Mouse (Mus musculus) regulatory T cell (primary cell): ENCODE data around the gene Fgf8.

Experiments used
- in situ Hi-C: fragments of 300-600 bp; cut with MboI, MseI; formaldehyde crosslinking; loops from one replicate; pipeline ENCODE4 v1.15.1; 2025; ENCODE audit warnings: high pct_unique_total_duplicates

Fgf8 gene

DNA sequence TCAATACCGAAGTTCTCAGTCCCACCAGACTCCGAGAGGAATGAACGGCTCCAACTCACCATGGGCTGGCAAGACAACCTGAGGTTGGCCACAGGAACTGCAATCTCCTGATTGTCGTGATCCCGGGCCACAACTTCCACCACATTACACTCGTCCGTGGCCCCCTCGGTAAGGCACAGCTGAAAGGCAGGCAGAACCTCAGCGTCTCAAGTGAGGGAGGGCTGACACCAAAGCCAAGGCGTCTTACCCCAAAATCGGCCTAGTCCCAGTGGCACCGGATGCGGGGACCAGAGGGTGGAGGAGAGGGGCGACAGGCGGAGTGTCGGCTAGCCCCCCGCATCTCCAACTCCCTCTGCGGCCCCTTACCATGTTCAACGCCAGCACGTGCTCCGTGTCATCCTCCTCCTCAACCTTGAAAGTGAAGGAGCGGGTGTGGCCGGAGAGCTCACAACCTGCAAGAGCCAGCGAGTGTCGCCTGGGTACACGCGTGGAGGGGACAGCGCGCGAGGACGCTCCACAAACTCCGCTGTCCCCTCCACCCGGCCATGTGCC lies 6.1 kb upstream of the Fgf8 start:
- in situ Hi-C loops: loop anchor here (5.0 kb wide), 1 partner anchor 176 kb away; no protein-coding TSS in a partner anchor

DNA sequence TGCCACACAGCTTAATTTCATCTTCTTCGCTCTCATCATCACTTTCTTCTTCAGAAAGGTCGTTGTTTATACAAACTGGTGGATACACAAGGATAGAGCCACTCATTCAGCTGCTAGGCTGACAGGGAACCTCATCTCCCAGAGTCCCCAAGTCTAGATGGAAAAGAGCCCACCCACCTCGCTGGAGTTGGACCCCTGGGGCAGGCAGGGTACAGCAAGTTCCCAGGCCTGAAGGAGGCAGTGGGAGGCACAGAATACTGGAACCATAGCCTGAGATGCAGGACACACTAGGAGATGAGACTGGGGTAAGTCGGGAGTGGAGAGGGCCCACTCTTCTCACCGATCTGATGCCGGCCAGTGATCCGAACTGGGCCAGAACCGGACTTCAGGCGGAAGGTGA lies 5.5 kb upstream of the Fgf8 start:
- in situ Hi-C loops: loop anchor here (5.0 kb wide), 1 partner anchor 176 kb away; no protein-coding TSS in a partner anchor

DNA sequence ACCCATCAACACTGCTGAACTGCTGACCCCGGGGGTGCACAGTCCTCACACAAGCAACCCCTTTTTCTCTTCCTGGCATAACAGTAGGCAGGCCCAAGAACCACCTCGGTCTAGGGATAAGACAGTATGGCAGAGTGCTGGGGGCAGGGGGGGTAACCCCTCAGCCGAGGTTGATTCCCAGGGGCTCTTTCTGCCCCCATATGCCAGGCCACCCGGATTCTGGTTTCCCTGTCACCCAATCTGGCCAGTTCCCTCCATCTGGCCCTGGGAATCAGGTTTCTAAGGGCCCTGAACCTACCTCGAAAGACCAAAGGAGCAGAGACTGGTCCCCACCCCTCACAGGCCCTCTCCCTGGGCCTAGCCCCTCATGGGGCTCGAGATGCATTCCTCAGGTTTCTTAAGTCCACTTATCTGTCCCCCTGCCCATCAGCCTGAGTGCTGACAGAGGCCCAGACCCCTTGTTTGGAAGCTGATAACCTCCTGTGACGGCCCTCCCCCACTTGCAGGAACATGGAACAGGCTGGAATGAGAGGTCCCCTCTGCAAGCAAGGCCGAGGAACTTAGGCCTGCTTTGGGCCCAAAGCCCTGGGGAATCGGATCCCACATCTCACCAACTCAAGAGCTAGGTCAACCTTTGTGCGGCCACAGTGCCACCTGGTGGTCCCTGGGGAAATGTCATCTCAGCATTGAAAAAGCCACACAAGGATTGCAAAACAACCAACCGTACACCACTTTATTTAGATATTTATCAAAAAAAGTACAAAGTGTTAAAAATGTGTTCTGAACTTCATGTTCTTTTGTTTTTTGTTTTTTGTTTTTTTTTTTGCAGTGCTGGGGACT lies 4.5 kb upstream of the Fgf8 start:
- in situ Hi-C loops: loop anchor here (5.0 kb wide), 1 partner anchor 175 kb away; no protein-coding TSS in a partner anchor

DNA sequence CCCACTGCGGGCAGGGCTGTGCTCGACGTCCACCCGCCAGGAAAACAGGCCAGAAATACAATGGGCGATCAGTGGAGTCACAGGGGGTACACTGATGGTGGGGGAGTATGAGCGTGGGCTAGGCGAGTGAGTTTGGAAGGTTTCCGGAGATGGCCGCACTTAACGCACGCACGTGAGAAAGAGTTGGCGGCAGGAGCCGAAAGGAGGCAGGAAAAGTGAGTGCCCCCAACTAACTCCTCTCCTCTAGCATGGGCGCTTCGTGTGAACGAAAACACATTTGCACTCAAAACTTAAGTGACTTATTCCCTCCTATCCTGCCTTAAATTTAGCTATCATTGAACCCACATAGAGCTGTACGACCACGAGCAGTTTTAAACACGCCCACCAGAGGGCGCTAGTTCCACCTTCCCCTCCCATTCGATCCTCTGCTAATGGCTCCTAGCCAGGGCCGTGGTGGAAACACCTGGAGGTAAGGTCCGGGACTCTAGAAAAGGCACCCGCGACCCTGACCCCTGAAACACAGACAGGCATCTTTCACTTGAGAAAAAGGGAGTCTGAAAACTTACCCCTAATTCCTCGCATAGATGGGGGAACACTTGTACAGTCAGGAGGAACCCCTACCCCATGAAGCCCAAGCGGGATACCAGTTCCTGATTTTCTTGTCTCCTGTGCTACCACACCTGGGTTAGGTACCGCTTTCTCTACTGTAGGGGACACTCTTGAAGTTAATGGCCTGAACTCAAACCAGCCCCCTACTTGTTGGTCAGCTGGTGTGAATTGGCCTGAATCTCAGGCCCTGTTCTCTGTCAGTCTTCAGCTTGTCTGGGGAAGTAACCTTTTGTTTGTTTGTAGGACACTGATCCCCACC lies 3.7 kb upstream of the Fgf8 start:
- in situ Hi-C loops: loop anchor here (5.0 kb wide), 1 partner anchor 174 kb away; no protein-coding TSS in a partner anchor

DNA sequence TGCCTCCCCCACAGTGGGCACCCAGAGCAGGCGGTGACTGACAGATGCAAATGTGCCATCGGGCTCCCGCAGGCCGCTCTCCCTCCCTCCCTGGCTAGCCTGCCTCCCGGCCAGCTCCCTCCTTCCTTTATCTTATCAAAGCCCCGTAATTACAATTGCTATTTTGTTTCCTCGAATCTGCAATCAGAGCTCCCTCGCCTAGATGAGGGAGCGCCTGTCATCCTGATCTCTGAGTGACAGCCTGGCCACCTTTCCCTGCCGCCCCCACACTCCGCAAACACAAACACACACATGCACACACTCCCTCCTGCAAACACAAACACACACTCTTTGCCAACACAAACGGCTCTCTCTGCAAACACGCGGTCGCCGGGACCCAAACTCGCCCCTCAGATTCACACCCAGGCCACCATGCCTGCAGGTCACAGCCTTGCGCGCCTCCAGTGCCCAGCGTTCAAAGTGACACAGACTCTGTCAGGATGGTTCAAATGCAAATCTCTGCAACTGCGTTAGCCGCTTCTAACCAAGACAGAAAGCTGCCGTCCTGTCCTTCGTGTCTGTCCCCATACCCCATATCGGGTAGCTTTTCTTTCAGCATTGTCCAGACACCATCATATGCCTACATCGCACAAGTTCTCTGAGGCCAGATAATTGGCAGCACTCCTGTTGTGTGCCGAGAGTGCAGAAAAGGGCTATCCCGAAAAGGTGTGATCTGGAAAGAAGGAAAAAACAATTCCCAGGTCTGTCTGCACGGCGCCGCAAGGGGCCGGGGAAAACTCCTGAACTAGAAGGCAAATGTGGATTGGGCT lies 2.8 kb upstream of the Fgf8 start:
- in situ Hi-C loops: loop anchor here (5.0 kb wide), 1 partner anchor 173 kb away; no protein-coding TSS in a partner anchor

DNA sequence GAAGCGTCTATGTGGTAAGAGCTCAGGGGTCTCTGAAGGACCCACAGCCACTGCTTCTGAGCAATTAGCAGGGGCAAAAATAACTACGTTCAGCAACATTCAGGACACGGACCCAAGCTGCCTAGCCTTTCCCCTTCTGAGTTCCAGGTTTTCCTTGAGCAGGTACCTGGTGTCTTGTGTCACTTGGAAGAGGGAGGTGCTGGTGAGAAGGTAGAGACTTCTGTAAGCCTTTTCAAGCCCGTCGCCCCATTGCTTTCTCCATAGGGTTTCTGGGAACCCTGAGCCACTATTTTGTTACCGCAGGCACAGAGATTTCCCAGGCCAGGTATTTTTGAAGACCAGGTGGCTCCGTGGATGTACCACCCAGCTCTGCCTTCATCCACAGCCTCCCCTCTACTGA lies 904 bp upstream of the Fgf8 start:
- in situ Hi-C loops: no loop called here

DNA sequence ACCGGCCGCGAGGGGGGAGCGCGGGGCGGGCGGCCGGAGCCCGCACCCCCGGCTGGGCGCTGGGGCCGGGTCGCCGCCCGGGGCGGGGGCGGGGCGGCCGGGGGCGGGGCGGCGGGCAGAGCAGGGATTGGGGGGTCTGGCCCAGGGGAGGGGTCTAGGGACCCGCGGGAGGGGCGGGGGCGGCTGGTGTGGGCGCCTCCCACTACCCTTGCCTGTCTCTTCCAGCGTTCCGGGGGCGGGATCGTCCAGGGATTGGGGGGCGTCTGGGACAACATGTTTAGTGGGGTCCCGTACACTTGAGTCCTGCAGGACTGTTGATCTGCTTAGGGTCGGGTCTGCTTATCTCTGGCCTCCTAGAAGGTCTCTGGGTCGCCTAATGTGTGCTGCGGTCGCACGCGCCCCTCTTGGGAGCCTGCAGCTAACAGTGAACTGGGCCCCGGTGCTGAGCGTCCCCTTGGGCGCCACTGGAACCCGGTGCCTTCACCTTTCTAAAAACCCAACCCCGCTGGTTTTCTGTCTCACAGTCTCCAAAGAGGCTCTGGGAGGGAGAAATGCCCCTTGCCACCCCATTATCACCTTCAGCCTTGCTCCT lies 365 bp upstream of the Fgf8 start:
- in situ Hi-C loops: no loop called here

DNA sequence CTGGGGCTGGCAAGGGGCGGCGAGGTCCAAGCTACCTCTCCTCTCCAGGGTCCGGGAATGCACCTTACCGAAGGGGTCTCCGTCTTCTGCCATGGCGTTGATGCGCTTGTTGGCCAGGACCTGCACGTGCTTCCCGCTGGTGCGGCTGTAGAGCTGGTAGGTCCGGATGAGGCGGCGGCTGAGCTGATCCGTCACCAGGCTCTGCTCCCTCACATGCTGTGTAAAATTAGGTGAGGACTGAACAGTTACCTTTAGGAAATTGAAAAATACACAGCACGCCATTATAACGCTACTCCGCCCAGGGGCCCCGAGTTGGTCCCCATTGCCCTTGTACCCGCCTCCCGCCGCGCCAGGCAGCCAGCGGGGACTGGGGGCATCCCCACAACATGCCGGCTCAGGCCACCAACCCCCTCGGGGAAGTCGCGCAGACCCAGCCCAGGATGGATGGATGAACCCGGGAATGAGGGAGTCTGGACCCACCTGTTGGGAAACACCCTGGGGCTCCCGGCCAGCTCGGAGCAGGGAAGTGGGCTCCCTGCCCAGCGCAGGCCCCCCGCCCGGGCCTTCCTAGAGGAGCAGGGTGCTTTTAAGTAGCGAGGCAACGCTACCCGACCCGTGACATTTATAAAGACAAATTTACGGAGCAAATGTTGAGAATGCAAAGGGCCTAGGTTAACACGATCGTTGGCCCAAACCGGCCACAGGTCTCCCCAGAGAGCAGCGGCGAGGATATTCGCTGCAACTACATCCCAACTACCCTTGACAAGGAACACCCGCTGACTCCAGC lies 1.1 kb downstream of the Fgf8 start:
- in situ Hi-C loops: no loop called here

DNA sequence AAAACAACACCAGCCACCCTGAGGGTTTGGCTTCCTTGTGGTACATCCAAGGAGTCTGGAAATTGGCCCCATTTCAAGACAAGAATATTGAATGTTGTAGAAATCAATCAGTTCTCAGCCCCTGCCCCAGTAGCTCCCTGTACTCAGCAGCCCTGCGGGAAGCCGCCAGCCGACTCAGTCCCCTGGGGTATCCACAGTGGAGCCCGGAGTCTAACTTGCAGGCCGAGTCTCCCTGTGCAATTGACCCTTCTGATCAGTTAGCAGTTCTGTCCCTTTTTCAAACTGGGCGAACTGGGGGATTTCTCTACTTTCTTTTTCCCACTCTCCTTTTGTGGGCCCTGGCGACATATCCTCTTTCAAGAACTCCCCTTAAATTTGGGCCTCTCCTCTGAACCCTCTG lies 1.9 kb downstream of the Fgf8 start:
- in situ Hi-C loops: no loop called here

DNA sequence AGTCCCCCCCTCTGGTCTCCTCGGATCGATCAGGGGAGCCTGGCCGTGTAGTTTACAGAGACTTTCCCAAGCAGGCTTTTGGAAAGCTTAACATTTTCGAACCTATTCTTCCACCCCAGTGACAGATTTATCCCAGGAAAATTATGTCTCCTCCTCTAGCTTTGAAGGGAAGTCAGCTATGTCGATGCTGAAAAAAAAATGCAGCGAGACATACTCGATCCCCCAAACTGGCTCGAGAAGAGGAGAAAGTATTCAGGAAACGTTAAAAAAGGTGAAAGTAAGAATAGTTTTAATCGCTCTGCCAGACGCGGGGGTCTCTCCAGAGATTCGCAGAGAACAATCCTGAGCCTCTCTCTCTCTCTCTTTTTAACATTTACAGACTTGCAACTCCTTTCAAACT lies 2.5 kb downstream of the Fgf8 start:
- in situ Hi-C loops: no loop called here

DNA sequence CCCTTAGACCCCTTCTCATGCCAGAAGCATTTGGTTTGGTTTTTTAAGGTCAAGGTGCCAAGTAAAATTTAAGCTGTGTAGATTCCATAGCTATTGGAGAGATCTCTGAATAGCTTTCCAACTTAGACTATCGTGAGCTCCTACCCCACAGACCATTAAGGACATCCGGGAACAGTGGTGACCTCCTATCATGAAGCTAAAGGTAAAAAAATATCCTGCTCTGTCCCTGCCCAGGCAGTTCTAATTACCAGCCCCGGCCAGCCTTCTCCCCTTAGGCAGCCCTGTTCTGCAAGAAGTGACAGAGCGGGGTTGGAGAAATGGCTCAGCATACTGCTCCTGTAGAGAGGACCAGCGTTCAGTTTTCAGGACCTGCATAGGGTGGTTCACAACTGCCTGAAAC lies 4.2 kb downstream of the Fgf8 start:
- in situ Hi-C loops: no loop called here

DNA sequence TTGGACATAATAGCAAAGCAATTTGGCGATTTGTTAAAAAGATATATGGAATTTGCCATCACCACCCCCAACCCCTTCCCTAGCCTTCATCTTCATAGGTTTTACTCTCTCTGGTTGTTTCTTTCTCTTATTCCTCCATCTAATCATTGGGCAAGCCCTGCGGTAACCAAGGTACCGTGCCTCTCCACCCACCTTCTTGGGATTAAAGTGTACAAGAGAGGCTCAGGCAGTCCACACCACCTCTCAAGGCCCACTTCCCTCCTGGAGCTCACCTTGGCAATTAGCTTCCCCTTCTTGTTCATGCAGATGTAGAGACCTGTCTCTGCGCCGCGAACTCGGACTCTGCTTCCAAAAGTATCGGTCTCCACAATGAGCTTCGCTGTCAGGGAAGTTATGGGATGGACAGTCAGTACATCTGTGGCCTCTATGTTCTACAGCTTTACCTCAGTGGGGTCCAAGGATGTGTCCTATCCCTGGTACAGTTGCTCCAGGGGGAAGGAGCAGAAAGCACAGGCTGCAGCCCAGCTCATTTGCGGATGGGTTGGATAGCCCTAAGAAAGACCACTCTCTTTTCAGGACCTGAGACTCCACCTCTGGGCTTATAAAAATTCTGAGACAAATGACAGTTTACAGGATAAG lies 4.8 kb downstream of the Fgf8 start:
- in situ Hi-C loops: no loop called here

DNA sequence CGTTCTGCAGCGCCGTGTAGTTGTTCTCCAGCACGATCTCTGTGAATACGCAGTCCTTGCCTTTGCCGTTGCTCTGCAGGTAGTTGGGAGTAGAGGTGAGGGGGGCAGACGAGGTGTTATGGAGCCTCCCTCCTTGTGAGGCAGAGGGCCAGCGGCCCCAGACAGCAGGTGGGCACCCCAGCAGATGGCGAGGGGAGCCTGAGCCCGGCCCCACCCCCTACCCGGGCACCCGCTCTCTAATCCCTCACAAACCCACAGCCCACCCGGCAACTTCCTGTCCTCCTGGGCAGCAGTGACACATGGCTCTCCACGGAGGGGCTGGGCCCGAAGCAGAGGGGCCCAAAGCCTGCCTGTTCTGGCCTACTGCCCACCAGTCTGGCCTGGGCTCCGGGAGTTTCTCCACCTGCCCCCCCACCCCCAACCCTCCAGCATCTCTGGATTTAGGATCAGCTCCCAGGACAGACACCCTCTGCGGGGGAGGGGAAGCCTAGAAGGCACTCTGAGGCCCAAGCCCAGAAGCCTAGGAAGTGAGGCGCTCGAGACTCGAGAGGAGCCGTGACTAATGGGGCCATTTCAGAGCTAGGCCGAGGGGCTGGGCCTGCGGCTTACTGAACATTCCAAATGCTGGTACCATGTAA lies 5.4 kb downstream of the Fgf8 start:
- in situ Hi-C loops: no loop called here

DNA sequence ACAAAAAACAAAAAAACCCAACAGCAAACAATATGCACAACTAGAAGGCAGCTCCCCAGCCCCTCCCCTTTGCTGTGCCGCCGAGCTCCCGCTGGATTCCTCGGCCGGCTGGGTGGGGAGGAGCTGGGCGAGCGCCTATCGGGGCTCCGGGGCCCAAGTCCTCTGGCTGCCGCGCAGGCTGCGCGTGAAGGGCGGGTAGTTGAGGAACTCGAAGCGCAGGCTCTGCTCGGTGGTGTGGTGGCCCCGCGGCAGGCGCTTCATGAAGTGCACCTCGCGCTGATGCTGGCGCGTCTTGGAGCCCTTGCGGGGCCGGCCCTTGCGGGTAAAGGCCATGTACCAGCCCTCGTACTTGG lies 5.9 kb downstream of the Fgf8 start:
- in situ Hi-C loops: no loop called here

DNA sequence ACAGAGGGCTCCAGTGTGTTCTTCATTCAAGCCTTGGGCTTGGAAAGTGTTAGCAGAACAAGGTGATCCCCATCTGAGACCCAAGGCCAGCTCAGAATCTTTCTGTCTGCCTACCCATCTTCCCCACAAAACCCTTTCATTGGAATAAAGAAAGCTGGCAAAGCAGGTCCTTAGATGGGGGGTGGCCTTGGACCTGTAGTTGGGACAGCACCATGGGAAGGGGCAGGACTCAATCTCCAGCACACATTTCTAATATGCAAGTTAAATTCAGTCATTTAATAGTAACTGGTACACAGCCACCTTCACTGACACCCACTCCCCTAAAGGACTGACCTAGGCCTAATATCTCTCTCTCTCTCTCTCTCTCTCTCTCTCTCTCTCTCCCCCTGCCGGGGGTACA lies 6.5 kb downstream of the Fgf8 start:
- in situ Hi-C loops: no loop called here

DNA sequence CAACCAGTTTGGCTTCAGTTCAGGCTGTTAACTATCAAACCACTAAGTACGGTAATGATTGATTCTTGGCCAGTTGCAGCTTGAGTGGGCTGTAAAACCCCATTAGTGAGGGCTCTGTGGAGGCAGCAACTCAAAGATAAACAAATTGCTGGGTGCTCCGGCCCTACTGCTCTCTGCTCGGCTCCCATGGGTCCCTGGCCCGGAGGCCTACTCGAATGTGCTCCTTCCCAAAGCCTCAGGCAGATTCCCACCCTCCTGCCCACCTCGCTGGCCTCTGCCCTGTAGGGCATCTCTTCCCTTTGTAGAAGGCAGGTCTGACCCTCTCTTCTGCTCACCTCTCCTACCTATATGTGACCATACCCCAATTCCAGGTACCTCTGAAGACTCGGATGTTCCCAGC lies 8.0 kb downstream of the Fgf8 start:
- in situ Hi-C loops: no loop called here

DNA sequence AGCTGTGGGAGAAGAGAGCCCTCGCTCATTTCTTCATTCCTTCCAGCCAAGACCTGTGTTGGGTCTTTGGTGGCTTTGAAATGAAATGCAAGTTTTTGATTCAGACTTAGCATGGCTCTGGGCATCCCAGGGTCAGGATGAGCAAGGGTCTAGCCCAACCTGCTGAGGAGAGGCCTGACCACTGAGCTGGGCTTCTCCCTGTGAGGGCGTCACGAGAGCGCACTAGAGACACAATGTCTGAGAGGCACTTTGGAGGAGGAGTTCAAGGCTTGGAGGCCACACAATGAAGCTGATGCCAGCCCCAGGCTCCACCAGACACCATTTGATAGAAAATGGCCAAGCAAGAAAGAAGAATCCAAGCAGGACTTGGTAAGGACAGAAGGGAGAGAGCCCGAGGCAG lies 8.5 kb downstream of the Fgf8 start:
- in situ Hi-C loops: no loop called here

DNA sequence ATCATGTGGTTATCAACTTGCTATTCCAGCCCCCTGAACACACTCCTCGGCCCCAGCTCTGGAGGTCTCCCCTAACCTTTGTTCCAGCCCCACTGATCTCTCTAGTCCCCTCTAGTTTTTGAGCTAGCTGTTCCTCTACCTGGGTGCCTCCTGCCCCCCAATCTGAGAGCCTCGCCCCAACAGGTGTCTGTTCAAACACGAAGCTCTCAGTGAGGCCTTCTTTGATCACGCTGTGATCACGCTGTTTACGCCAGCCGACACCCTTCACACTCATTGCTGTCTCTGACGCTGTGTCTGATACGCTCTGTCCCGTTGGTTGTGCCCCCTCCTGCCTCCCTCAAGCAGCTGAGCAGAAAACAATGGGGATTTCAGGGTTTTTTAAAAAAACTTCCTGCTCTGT lies 9.2 kb downstream of the Fgf8 start:
- in situ Hi-C loops: no loop called here

DNA sequence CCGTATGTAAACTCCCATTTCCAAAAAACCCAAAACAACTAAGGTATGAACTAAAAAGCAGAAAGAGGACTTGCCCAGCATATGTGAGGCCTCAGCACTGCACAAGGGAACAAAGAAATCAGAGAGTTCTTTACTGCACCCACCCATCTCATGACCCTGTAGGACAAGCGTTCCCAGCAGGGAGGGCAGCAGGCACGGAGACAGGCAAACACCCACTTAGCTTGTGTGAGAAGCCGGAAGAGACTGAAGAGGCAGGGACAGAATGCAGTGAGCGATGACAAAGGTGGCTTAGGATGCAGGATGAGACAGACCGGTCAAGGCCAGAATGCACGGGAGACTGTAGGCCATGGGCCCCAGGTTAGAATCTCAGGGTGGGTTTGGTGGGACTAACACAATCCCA lies 11.1 kb downstream of the Fgf8 start:
- in situ Hi-C loops: no loop called here
